Mouse (Mus musculus): ENCODE data around the gene Zdhhc23. TPM values are rescaled to one million over a fixed set of nuclear protein-coding genes. Genes with fewer than 3 reads are reported as not detected.

Zdhhc23 gene
- total RNA-seq (2021), result 1 to 10 TPM in 1 of 2 experiments, under 1 TPM in 1; 0.56 to 1.0 TPM
- long read RNA-seq, experiment 1, partial matches to known transcripts, result 0 of 1 reads
- long read RNA-seq, experiment 1, other reads (novel, unspliced or antisense), result 1 of 1 reads
- long read RNA-seq, experiment 2, partial matches to known transcripts, result 0 of 1 reads
- long read RNA-seq, experiment 2, other reads (novel, unspliced or antisense), result 1 of 1 reads

- DNase-seq, result peak; percentile 50 to 72
Observed at GRCm38 (mm10) chr16:43979328-43980109, at the start of gene Zdhhc23. Gene Zdhhc23, minus strand, starts transcription at chr16:43979791.

- DNase-seq, result no peak
Observed at GRCm38 (mm10) chr16:44029273-44029672, 49.7 kb upstream of the Zdhhc23 start.

DNA sequence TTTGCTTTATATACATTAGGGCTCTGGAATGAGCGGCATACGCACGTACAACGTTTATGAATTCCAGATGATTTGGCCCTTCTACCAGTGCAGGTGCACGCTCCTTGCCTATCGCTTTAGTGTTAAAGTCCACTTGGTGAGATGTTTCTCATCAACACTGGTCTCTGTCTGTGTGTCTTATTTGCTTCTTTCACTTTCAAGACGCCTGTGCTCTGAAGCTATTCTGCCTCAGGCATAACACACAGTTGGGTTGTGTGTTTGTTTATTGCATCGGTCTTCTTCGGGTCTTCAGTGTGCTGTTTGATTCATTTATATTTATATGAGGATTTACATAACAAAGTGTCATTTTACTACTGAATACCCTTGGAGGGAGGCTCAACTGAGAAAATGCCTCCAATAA, 47.2 kb upstream of the Zdhhc23 start:
- no peak for DNase-seq

DNA sequence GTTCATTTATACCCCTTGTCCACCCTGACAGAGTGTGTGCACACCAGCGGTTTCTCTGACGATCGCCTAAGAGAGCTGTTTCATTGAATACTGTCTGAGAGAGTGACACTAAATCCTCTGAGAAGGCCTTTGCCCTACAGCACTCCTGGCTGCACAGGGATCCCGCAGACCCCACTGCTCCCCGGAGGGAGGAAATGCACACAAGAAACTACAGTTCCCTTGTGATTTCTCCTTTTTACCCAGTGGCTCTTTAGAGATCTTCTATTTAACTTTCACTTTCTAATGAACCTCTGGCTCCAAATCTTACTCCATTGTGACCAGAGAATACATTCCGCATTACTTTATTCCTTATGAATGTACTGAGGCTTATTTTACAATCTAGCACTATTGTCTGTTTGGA, 46.6 kb upstream of the Zdhhc23 start:
- no peak for DNase-seq

DNA sequence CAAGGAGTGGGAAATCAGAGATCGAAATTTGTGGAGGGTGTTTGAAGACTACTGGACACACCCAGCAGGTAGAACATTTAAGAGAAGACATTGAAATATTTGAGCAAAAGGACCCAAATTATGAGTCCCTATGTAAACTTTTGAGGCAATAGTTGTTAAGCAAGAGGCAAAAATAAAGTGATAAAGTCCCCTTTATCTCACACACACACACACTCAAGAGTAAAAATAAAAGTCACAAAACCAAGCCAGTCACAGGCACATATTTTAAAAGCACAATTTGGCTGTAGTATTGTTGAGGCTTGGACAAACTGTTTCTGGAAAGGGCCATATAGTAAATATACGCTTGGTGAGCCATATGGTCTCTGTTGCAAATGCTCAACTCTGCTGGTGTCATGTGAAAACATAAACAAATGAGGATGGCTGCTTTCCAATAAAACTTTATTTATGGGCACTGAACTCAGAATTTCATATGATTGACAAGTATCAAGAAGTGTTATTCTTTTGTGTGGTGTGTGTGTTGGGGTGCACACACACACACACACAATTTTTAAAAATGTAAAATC, 39.5 kb upstream of the Zdhhc23 start:
- no peak for DNase-seq

GRCm38 (mm10) chr16:44018372-44018771, 38.8 kb upstream of the Zdhhc23 start:
- DNase-seq, result no peak

GRCm38 (mm10) chr16:44017707-44018106, 38.1 kb upstream of the Zdhhc23 start:
- DNase-seq, result no peak

DNA sequence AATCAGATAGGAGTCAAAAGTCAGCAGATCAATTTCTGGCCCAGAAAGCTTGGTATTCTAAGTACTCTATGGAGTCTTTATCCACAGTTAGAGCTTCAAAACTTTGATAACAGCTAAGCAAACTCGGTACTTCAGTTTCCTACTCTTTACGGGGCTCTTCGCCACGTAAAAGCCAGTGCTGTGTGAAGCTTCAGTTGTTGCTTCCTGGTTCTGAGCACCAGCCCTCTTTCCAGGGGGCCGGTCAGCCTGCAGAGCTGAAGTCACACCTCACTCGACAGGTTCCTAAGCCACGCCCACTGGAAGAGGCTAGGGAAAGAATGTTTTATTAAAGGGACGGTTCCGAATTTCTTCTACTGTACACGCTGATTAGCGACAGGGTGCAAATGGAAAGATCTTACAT, 36.6 kb upstream of the Zdhhc23 start:
- DNase-seq, result peak; percentile 41 to 50

GRCm38 (mm10) chr16:44015416-44016158, 36.0 kb upstream of the Zdhhc23 start:
- DNase-seq, result no peak

GRCm38 (mm10) chr16:44011010-44011409, 31.4 kb upstream of the Zdhhc23 start:
- no peak for DNase-seq

GRCm38 (mm10) chr16:44002086-44002485, 22.5 kb upstream of the Zdhhc23 start:
- no peak for DNase-seq

- peak; percentile 4 to 31 for DNase-seq
Observed at GRCm38 (mm10) chr16:43999541-43999940, 19.9 kb upstream of the Zdhhc23 start.

DNA sequence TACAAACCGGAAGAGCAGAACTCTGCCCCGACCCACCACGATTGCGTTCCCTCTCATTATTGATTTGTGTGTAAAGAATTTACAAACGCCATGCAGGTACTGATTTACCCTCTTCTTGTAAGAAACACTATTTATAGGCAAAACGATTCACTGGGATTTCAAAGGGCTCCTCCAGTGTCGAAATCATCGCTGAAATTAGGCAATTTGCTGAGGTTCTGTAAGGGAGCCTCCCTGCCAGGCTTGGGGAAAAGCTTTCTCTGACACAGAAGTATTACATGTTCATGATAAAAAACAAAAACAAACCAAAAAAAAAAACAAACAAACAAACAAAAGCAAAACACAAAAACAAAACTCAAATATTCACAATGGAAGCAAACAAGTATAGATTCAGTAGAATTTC, 19.5 kb upstream of the Zdhhc23 start:
- peak; percentile 7 to 21 for DNase-seq

DNA sequence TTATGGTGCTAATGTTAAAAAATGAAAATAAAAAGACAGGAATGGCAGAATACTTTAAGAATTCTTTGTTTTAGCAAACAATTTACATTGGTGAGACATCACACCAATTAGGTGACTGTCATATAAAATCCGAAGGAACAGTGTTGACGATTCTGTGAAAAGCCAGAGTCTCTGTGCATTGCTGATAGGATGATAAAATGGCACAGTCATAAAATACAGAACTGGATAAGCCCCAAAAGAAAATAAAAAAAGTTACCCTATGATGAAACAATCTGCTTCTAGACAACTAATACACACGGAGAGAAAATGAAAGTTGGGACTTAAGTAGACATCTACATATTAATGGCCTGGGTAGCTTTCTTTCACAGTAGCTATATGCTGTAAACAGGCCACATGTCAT, 15.0 kb upstream of the Zdhhc23 start:
- no peak for DNase-seq

- DNase-seq, result no peak
Observed at GRCm38 (mm10) chr16:43986299-43986698, 6.7 kb upstream of the Zdhhc23 start.

DNA sequence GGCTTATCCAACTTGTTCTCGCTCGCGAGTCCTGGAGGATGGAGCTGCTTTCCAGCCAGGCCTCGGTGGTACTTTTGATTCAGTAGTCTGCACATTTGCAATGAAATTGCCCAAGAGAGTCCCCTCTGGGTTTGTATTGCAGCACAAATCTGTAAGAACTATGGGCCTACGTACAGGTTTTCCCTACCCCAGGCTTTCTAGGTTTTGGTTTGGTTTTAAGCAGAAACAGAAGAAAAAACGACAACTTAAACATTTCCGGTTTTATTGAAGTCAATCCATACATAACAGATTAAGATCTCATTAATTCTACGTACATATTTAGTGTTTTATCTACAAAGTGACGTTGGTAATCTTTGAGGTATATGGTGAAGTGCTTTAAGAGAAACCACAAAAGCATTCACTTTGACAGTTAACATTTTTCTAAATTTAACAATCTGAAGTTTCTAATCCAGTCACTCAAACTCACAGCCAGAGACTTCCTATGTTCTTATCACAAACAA, 569 bp upstream of the Zdhhc23 start:
- no peak for DNase-seq

DNA sequence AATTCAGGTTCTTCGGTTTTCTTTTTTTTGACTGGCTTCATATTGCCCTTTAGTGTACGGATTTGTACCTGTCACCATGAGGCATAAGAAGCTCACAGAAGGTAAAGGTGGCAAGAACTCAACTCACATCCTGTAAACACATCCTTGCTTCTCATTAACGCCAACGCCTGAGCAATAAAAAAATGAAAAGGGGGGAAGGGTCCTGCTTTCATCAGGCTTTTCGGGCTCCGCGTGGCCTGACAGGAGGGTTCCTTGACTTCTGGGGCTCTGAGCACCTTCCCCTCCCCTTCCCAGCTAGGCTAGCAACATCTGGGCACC, 622 bp downstream of the Zdhhc23 start:
- no peak for DNase-seq

GRCm38 (mm10) chr16:43973606-43974220, 5.9 kb downstream of the Zdhhc23 start:
- DNase-seq, result no peak

DNA sequence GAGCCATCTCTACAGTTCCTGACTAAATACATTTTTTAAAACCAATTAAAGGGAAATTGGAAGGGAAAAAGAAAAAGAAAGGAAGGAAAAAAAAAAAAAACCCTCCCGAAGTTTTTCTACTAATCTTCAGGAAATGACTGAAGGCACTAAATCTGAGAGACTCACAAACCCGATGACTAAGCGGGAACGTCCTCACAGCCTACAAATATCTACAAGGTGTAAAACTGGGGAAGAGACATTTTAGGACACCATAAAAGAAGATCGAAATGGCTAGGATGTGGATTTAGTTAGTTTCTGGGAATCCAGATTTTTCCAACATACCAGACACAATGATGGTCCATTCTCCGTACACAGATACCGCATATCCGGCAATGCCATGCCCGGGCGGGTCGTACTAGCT, 6.4 kb downstream of the Zdhhc23 start:
- no peak for DNase-seq

- no peak for DNase-seq
Observed at GRCm38 (mm10) chr16:43972391-43972790, 7.2 kb downstream of the Zdhhc23 start.

GRCm38 (mm10) chr16:43971741-43972140, 7.8 kb downstream of the Zdhhc23 start:
- no peak for DNase-seq

DNA sequence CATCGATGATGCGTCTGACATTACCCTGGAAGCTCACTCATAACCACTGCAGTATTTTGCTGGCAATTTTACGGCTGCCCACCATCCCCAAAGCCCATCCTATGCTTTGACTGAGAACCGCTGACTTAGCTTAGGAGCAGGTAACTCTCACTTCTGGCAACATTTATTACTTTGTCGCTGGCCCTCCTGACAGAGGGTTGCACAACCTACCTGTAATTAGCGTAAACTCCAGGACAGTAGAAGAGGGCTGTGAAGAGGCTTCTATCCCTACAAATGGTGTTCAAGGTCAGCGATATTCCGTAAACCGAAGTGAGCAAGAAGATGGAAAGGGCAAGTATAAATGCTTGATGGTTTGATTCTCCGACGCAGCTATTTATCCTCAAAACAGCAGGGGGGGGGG, 8.4 kb downstream of the Zdhhc23 start:
- no peak for DNase-seq
